Mouse (Mus musculus): ENCODE measurements around the gene Ptprt. TPM values are rescaled to one million over a fixed set of nuclear protein-coding genes. Genes with fewer than 3 reads are reported as not detected.

Ptprt gene
- polyA plus RNA-seq, 1 experiment from 2014 or later = 0.66 TPM

DNA sequence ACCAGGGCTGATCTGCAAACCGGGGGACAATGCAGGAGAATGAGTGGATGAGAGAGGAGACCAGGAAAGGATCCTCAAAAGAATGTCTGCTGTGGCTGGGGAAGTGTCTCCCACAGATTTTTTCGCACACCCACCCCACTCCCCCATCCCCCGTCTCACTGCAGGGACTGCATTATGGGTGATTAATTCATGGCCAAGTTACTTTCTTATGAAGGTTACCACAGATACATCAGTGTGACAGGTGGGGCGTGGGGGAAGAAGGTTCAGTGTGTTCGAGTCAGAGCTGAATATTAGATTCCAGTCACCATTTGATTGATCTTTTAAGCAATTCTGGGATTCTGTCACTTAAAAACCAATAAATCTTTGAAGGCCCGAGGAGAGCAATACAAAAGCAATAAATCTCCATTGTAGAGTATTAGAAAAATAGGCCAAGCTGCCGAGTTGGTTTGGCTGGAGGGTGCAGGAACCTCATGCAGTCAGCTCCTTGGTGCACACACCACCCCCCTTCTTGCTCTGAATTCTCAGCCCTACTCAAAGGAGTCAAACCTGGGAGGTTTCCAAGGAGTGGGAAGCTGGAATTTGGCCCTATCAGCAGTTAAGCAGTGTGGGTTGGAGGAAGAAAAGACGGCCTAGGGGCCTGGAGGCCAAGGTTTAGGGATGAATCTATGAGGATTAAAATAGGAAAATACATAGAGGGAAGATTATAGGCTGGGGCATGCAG is 854.5 kb downstream of the Ptprt start:
- H3K36me3 ChIP-seq (ENCODE audit: control insufficient read depth, insufficient read depth, low read length) = no peaks in the 10 kb centered on the region
- ATAC-seq (replicated peaks; ENCODE audit: insufficient number of reproducible peaks, low FRiP score, low TSS enrichment) = no peak
- no peak overlapping the region for H3K4me3 ChIP-seq (ENCODE audit: low read depth, low read length)
- 66% methylated on average over 8 of the region's 8 CpGs for WGBS (ENCODE audit: insufficient replicate concordance)
- H3K9ac ChIP-seq (ENCODE audit: low read depth, low read length) = no peak overlapping the region
- H3K4me1 ChIP-seq (ENCODE audit: control insufficient read depth, insufficient read depth, low read length) = no peaks in the 10 kb centered on the region
- no peaks in the 10 kb centered on the region for H3K9me3 ChIP-seq (replicated peaks; ENCODE audit: control insufficient read depth, low read length)
- H3K27me3 ChIP-seq (ENCODE audit: control insufficient read depth, insufficient read depth, low read length) = no peaks in the 10 kb centered on the region
- no peak overlapping the region for H3K4me2 ChIP-seq
- H3K27ac ChIP-seq (ENCODE audit: low read depth, low read length) = no peak overlapping the region

DNA sequence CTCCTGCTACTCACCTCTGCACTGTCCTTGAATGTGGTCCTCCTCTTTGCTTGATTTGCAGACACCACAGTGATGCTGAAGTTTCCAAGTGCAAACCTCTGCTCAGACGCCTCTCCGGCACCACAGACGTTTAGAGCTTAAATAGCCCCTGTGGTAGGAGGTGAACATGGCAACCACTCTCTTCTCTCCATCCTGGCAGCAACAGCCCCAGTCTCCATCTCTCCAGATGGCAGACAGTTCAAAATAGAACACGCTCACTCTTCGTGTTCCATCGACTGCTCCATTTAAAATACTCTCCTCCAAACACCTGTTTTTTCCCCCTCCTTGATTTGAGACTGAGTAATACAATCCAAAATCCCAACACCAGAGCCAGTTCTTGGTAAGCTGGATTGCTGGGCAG is 861.0 kb downstream of the Ptprt start:
- no peak for ATAC-seq (replicated peaks; ENCODE audit: insufficient number of reproducible peaks, low FRiP score, low TSS enrichment)
- H3K27me3 ChIP-seq (ENCODE audit: control insufficient read depth, insufficient read depth, low read length) = no peaks in the 10 kb centered on the region
- H3K4me1 ChIP-seq (ENCODE audit: control insufficient read depth, insufficient read depth, low read length) = no peaks in the 10 kb centered on the region
- no peak overlapping the region for H3K9ac ChIP-seq (ENCODE audit: low read depth, low read length)
- H3K27ac ChIP-seq (ENCODE audit: low read depth, low read length) = no peak overlapping the region
- H3K36me3 ChIP-seq (ENCODE audit: control insufficient read depth, insufficient read depth, low read length) = no peaks in the 10 kb centered on the region
- 78% methylated on average over 6 of the region's 6 CpGs for WGBS (ENCODE audit: insufficient replicate concordance)
- no peak overlapping the region for H3K4me2 ChIP-seq
- H3K9me3 ChIP-seq (replicated peaks; ENCODE audit: control insufficient read depth, low read length) = no peaks in the 10 kb centered on the region
- H3K4me3 ChIP-seq (ENCODE audit: low read depth, low read length) = no peak overlapping the region

DNA sequence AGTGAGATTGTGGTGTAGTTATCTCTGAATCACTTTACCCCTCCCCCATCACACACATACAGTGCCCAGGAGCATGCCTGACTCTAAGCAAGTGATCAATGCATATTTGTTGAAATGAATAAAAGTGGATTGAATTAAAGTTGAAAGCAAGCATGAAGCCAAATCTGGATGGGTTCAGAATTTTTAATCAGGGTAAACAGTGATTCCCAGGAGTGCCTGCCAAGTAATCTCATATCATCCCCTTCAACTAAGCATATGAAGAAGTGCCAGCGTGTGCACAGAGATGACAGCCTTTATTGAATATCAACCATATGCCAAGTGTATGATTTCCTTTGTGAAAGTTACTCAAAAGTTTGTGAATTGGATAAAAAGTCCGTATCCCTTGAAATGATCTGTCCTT is 893.4 kb downstream of the Ptprt start:
- Histone ChIP-seq H3K27ac (ENCODE audit: low read depth, low read length) (no peak overlapping the region), H3K4me2 (no peak overlapping the region), H3K27me3 (ENCODE audit: control insufficient read depth, insufficient read depth, low read length) (no peaks in the 10 kb centered on the region), H3K9ac (ENCODE audit: low read depth, low read length) (no peak overlapping the region), H3K4me1 (ENCODE audit: control insufficient read depth, insufficient read depth, low read length) (no peaks in the 10 kb centered on the region), H3K36me3 (ENCODE audit: control insufficient read depth, insufficient read depth, low read length) (no peaks in the 10 kb centered on the region), H3K9me3 (replicated peaks; ENCODE audit: control insufficient read depth, low read length) (no peaks in the 10 kb centered on the region), H3K4me3 (ENCODE audit: low read depth, low read length) (no peak overlapping the region)
- WGBS (ENCODE audit: insufficient replicate concordance) = 78% methylated on average over 2 of the region's 2 CpGs
- ATAC-seq (replicated peaks; ENCODE audit: insufficient number of reproducible peaks, low FRiP score, low TSS enrichment) = no peak

DNA sequence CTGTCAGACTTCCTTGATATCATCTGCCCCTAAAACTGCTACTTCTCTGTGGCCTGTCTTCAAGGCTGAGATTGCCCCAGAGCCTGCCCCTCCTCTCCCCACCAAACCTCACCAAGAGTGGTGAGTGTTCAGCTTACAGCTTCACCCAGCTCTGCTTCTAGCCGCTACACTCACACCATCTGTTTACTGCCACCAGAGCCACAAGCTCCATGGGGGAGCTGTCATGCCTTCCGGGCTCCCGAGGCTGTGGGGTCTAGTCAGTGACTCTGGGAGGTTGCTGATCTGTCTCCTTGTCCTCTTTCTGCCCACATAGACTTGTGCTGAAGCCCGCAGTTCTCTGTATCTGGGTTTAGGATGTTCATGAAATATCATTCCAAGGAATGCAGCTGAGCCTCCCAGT is 947.9 kb downstream of the Ptprt start:
- no peak for ATAC-seq (replicated peaks; ENCODE audit: insufficient number of reproducible peaks, low FRiP score, low TSS enrichment)
- H3K9me3 ChIP-seq (replicated peaks; ENCODE audit: control insufficient read depth, low read length) = no peaks in the 10 kb centered on the region
- no peaks in the 10 kb centered on the region for H3K27me3 ChIP-seq (ENCODE audit: control insufficient read depth, insufficient read depth, low read length)
- no peak overlapping the region for H3K27ac ChIP-seq (ENCODE audit: low read depth, low read length)
- H3K9ac ChIP-seq (ENCODE audit: low read depth, low read length) = no peak overlapping the region
- H3K4me2 ChIP-seq = no peak overlapping the region
- no peaks in the 10 kb centered on the region for H3K4me1 ChIP-seq (ENCODE audit: control insufficient read depth, insufficient read depth, low read length)
- 21% methylated on average over 4 of the region's 4 CpGs for WGBS (ENCODE audit: insufficient replicate concordance)
- no peak overlapping the region for H3K4me3 ChIP-seq (ENCODE audit: low read depth, low read length)
- no peaks in the 10 kb centered on the region for H3K36me3 ChIP-seq (ENCODE audit: control insufficient read depth, insufficient read depth, low read length)

DNA sequence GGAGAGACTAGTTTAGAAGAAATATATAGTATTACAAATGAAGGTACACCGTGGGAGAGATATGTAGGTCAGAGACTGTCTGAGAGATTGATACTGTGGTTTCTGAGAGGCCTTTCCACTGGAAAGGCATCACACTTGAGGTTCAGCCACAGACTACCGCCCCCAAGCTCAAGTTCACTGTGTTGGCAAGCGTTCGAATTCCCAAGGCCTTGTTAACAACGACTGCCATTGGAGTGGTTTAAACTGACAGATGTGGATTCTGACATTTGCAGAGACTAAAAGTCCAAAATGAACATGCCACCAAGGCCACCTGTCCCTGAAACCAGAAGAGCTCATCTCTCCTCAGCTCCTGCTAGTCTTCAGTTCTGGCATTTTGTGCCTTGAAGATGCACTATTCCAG is 951.6 kb downstream of the Ptprt start:
- H3K27ac ChIP-seq (ENCODE audit: low read depth, low read length) = no peak overlapping the region
- no peak overlapping the region for H3K9ac ChIP-seq (ENCODE audit: low read depth, low read length)
- no peaks in the 10 kb centered on the region for H3K27me3 ChIP-seq (ENCODE audit: control insufficient read depth, insufficient read depth, low read length)
- no peaks in the 10 kb centered on the region for H3K36me3 ChIP-seq (ENCODE audit: control insufficient read depth, insufficient read depth, low read length)
- no peak for ATAC-seq (replicated peaks; ENCODE audit: insufficient number of reproducible peaks, low FRiP score, low TSS enrichment)
- H3K9me3 ChIP-seq (replicated peaks; ENCODE audit: control insufficient read depth, low read length) = no peaks in the 10 kb centered on the region
- H3K4me1 ChIP-seq (ENCODE audit: control insufficient read depth, insufficient read depth, low read length) = no peaks in the 10 kb centered on the region
- WGBS (ENCODE audit: insufficient replicate concordance) = 80% methylated on average over 5 of the region's 5 CpGs
- H3K4me2 ChIP-seq = no peak overlapping the region
- no peak overlapping the region for H3K4me3 ChIP-seq (ENCODE audit: low read depth, low read length)

DNA sequence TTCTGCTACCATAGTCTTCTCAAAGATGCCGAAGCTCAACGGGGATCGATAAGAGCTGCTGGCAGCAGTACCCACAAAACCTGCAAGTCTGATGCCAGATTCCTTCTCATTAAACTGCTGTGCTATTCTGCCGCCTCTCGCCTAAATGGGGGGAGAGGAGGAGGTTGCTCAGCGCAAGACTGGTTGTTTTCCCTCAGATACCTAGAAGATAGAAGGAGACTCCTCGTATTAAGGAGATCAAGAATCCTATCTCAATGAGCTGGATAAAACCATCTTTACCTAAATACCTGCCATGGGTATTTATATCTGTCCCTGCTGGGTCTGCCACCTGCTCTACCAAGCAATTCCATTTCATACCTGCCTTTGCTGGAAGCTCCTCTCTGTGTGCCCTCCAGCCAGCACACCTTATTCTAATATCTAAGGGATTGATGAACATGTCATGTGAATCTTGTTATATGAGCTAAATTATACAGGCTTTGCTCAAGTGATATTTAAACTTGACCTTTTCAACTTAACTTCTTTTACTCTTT is 954.5 kb downstream of the Ptprt start:
- no peaks in the 10 kb centered on the region for H3K4me1 ChIP-seq (ENCODE audit: control insufficient read depth, insufficient read depth, low read length)
- H3K4me2 ChIP-seq = no peak overlapping the region
- no peaks in the 10 kb centered on the region for H3K9me3 ChIP-seq (replicated peaks; ENCODE audit: control insufficient read depth, low read length)
- H3K27me3 ChIP-seq (ENCODE audit: control insufficient read depth, insufficient read depth, low read length) = no peaks in the 10 kb centered on the region
- no peak overlapping the region for H3K4me3 ChIP-seq (ENCODE audit: low read depth, low read length)
- H3K27ac ChIP-seq (ENCODE audit: low read depth, low read length) = no peak overlapping the region
- no peak overlapping the region for H3K9ac ChIP-seq (ENCODE audit: low read depth, low read length)
- no peaks in the 10 kb centered on the region for H3K36me3 ChIP-seq (ENCODE audit: control insufficient read depth, insufficient read depth, low read length)
- WGBS (ENCODE audit: insufficient replicate concordance) = 85% methylated on average over 7 of the region's 7 CpGs
- no peak for ATAC-seq (replicated peaks; ENCODE audit: insufficient number of reproducible peaks, low FRiP score, low TSS enrichment)

DNA sequence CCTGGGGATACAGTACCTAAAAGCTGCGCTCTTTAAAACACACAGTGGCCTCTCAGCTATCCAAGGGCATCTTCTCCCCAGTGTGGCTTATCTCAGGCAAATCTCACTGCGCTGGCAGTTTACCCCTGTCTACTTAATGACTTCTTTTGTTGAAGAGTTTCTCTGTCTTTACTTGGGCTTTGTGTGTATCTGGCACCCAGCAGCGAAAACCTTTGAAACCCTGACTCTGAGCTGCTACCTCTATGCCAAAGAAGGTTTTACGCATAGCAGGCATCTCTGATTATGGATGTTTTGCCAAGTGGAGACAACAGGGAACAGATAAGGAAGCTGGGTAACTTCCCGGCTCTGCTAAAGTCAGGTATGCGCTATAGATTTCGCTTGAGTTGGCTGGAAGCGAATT is 956.1 kb downstream of the Ptprt start:
- Histone ChIP-seq H3K4me3 (ENCODE audit: low read depth, low read length) (no peak overlapping the region), H3K27me3 (ENCODE audit: control insufficient read depth, insufficient read depth, low read length) (no peaks in the 10 kb centered on the region), H3K27ac (ENCODE audit: low read depth, low read length) (no peak overlapping the region), H3K4me1 (ENCODE audit: control insufficient read depth, insufficient read depth, low read length) (no peaks in the 10 kb centered on the region), H3K36me3 (ENCODE audit: control insufficient read depth, insufficient read depth, low read length) (no peaks in the 10 kb centered on the region), H3K4me2 (no peak overlapping the region), H3K9ac (ENCODE audit: low read depth, low read length) (no peak overlapping the region), H3K9me3 (replicated peaks; ENCODE audit: control insufficient read depth, low read length) (no peaks in the 10 kb centered on the region)
- ATAC-seq (replicated peaks; ENCODE audit: insufficient number of reproducible peaks, low FRiP score, low TSS enrichment) = no peak
- WGBS (ENCODE audit: insufficient replicate concordance) = 30% methylated on average over 8 of the region's 8 CpGs

DNA sequence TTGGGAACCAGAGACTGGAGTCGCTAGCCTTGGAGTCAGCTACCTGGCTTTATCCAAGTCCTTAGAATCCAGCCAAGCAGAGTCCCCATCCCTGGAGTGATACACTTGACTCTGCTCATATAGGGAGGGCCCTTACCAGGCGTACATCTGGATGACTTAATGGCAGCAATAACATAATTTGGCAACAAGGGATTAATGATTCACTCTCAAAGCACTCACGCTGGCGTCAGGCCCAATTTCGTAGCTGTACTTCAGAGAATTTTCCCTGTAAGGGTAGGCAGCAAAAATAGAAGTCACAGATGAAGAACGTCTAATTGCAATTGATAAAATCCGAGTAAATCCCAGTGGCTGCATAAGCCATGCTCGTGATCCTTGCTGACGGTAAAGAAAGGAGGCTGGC is 956.5 kb downstream of the Ptprt start:
- H3K4me3 ChIP-seq (ENCODE audit: low read depth, low read length) = no peak overlapping the region
- H3K27ac ChIP-seq (ENCODE audit: low read depth, low read length) = no peak overlapping the region
- H3K4me2 ChIP-seq = no peak overlapping the region
- H3K9ac ChIP-seq (ENCODE audit: low read depth, low read length) = no peak overlapping the region
- 54% methylated on average over 9 of the region's 9 CpGs for WGBS (ENCODE audit: insufficient replicate concordance)
- H3K27me3 ChIP-seq (ENCODE audit: control insufficient read depth, insufficient read depth, low read length) = no peaks in the 10 kb centered on the region
- no peaks in the 10 kb centered on the region for H3K4me1 ChIP-seq (ENCODE audit: control insufficient read depth, insufficient read depth, low read length)
- ATAC-seq (replicated peaks; ENCODE audit: insufficient number of reproducible peaks, low FRiP score, low TSS enrichment) = no peak
- no peaks in the 10 kb centered on the region for H3K9me3 ChIP-seq (replicated peaks; ENCODE audit: control insufficient read depth, low read length)
- H3K36me3 ChIP-seq (ENCODE audit: control insufficient read depth, insufficient read depth, low read length) = no peaks in the 10 kb centered on the region

DNA sequence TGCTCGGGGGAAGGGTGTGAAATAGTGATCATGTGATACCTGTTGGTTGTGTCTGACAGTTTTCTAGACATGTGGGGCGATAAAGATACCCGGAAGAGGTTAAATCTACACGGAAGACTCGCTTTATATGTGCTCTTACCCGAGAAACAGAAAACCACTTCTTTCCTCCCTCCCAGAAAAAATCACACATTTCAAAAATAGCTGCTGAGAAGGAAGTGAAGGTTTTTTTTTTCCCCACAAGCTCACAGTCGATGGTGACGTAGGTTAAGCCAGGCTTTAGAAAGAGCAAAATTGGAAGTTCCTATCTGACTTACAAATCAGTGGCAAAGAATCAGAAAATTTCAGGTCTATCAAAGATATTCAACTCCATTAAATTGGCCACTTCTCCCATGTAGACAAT is 965.1 kb downstream of the Ptprt start:
- no peaks in the 10 kb centered on the region for H3K36me3 ChIP-seq (ENCODE audit: control insufficient read depth, insufficient read depth, low read length)
- WGBS (ENCODE audit: insufficient replicate concordance) = 72% methylated on average over 8 of the region's 8 CpGs
- no peaks in the 10 kb centered on the region for H3K9me3 ChIP-seq (replicated peaks; ENCODE audit: control insufficient read depth, low read length)
- no peaks in the 10 kb centered on the region for H3K4me1 ChIP-seq (ENCODE audit: control insufficient read depth, insufficient read depth, low read length)
- ATAC-seq (replicated peaks; ENCODE audit: insufficient number of reproducible peaks, low FRiP score, low TSS enrichment) = no peak
- no peaks in the 10 kb centered on the region for H3K27me3 ChIP-seq (ENCODE audit: control insufficient read depth, insufficient read depth, low read length)
- H3K9ac ChIP-seq (ENCODE audit: low read depth, low read length) = no peak overlapping the region
- H3K4me2 ChIP-seq = no peak overlapping the region
- no peak overlapping the region for H3K4me3 ChIP-seq (ENCODE audit: low read depth, low read length)
- no peak overlapping the region for H3K27ac ChIP-seq (ENCODE audit: low read depth, low read length)

All from heart, embryonic 11.5 days (tissue).